Mouse (Mus musculus) adrenal gland, postnatal 25 days (tissue): ENCODE results near the gene Tmem119. TPM values are rescaled to one million over a fixed set of nuclear protein-coding genes. Genes with fewer than 3 reads are reported as not detected.

ENCODE experiments used
- DNase-seq: peaks from one replicate; pipeline ENCODE4 v3.0.0; 2021; ENCODE audit warnings: mixed read lengths
- total RNA-seq: library from RNA; stranded (reverse); gene quantifications from 2 replicates; pipeline ENCODE4 v1.2.3, GENCODE M21; 2021

Tmem119 gene
- total RNA-seq, 1 experiment from 2014 or later: 7.7 TPM

DNA sequence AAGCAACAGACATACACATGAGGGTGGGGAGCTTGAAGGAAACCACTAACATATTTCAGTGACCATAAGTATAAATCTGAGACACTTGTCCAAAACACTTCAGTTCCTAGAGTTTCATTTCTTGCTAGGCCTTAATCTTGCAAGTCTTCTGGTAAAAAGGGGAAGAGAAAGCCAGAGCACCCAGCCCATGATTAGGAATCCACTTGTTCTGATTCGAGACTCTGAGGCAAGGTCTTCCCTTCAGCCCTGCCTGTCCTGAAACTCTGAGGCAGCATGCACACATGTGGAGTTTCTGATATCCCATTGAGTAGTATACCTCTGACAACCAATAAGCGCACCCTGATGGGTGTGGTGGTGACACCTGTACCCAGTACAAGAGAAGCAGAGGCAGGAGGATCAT is 38.7 kb downstream of the Tmem119 start:
- no peak for DNase-seq

DNA sequence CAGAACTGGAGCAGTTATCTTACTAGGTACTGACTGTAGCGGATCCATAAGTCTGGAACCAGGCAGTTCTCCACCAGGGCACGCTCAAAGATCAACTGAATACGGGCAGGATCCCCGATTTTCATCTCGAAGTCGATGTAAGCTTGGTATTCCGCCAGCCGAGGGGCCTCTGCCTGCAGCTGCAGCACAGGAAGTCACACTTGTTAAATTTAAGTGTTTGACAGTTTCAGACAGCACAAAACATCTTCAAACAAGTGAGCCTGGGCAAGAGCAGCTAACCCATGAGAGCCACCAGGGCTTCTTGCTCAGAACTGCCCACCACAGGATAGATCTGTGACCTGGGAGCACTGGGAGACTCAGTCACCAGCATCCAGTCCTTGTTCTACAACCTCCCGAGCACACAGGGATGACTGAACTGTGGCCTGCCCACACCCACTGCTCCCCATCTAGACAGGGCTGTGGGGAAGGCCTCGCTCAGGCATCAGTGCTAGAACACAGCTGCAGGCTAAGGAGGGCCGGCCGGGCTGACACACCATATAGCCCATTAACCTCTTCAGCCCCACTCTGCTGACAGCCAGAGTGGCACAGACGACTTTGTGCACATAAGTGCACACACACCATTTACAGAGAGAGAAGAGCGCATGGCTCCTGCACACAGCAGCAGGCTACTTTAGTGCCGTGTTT is 44.8 kb downstream of the Tmem119 start:
- DNase-seq: no peak

DNA sequence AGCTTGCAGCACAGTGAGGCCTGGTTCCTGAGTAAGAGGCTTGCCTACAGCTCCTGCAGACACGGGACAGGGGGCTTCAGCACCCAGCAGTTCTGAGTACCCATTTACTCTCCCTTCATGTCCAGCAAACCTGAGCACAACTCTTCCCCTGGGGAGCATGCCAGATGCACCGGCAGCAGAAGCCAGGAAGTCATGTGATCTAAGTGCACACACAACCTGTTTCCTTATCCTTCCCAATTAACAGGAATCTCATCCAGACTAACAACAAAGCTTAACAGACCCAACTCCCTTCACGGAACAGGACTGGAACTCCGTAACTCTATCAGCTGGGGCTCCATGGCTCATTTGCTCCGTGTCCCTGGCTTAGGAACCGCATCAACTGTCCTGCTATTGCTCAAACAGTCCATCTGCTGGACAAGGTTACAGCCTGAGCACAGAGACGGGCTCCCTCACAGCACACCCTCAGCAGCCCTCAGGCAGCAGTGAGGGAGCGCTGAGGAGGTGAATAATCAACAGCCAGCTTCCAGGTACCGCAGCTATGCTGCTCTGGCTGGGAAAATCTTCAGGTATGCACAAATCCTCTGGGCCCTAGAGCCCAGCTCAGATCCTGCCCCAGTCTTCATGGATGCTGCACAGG is 48.7 kb downstream of the Tmem119 start:
- no peak for DNase-seq

DNA sequence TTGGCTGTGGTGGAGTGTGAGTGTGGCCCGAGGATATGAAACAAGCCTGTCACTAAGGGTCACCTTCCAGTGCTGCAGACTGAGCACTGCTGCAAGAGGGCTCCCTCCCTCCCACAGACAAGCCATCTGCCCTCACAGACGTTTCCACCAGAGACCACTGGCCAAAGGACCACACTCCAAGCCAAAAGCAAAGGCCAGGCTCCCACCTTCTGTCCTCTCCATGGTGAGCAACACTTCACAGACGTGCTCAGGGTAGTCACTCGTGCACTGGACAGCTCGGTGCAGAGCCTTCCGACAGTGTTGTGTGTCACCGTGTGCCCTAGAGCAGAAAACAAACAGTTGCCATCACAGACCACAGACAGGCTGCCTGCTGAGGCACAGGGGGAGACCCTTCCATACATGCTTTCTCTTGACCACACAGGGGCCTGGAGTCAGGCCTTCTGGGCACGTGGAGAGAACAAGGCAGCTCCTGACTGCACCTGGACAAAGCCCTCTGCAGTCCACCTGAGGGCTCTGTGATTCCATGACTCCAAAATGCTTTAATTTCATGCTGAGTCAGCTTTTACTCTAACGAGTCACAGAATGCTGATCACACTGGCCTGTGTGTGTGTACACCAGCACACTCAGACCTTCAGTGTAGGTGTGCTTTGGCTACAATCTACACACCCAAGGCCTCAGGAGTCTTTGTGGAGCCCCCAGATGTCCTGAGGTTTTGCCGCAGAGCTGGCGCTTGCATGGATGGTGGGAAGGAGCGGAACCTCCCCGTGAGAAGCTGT is 51.6 kb downstream of the Tmem119 start:
- no peak for DNase-seq

DNA sequence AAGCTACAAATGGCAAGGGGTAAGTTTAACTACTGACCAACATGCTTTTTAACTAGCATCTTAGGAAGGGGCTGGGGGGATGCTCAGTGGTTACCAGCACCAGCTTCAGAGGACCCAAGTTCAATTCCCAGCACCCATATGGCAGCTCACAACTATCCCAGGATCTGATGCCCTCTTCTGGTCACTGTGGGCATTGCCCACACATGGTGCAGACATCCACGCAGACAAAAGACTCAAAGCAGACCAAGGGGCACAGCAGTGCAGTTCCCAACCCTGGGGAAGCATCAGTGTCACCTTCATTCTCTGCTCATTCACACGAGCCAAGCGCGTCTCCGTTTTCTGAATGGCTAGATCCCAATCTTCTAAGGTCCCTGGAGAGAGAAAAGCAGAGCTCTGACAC is 52.7 kb downstream of the Tmem119 start:
- no peak for DNase-seq

Other genes with a start within 250 kb of the Tmem119 start
- gene Cmklr1, start 150.1 kb downstream of the Tmem119 start, total RNA-seq: 9.3 and 12.9 TPM in 2 replicates
- gene 1700069L16Rik, start 75.7 kb downstream of the Tmem119 start, total RNA-seq: not detected in 2 replicates
- 10.9 and 16.0 TPM in 2 replicates for gene Ficd, start 64.7 kb downstream of the Tmem119 start, total RNA-seq
- gene Sart3, start 28.0 kb downstream of the Tmem119 start, total RNA-seq: 45.0 and 50.7 TPM in 2 replicates
- 708 and 898 TPM in 2 replicates for gene Iscu, start 27.8 kb downstream of the Tmem119 start, total RNA-seq
- gene Selplg, start 32.1 kb upstream of the Tmem119 start, total RNA-seq: 1.5 and 3.3 TPM in 2 replicates
- gene Coro1c, start 108.2 kb upstream of the Tmem119 start, total RNA-seq: 43.3 and 52.6 TPM in 2 replicates
- 18.9 and 22.7 TPM in 2 replicates for gene Ssh1, start 193.4 kb upstream of the Tmem119 start, total RNA-seq
- gene Dao, start 203.2 kb upstream of the Tmem119 start, total RNA-seq: not detected in 2 replicates